Mouse (Mus musculus): ENCODE results near the gene Pgap1. TPM values are rescaled to one million over a fixed set of nuclear protein-coding genes. Genes with fewer than 3 reads are reported as not detected.

The Pgap1 gene
- polyA plus RNA-seq, 1 experiment: 2.8 TPM

- no peaks in the 10 kb centered on the region for H3K27me3 ChIP-seq (replicated peaks; ENCODE audit: control insufficient read depth, insufficient read depth, low read length)
- no peak overlapping the region for H3K4me3 ChIP-seq (ENCODE audit: insufficient read depth, low read depth, low read length)
- H3K36me3 ChIP-seq (ENCODE audit: control insufficient read depth, insufficient read depth, low read length): no peaks in the 10 kb centered on the region
- H3K27ac ChIP-seq (ENCODE audit: insufficient read depth, low read depth, low read length): no peak overlapping the region
- no peak for TF ChIP-seq POLR2A (IDR thresholded peaks at IDR 0.05; ENCODE audit: low read depth, low read length)
- no peak for TF ChIP-seq CTCF (conservative IDR thresholded peaks at IDR 0.05; ENCODE audit: insufficient read depth, insufficient read length, low read depth, low read length)
- no peak for DNase-seq
- 96% methylated on average over 12 of the region's 12 CpGs for WGBS
- H3K4me1 ChIP-seq (ENCODE audit: control insufficient read depth, insufficient read depth, low read length): no peaks in the 10 kb centered on the region
These were observed 77.0 kb downstream of the Pgap1 start for GRCm38 (mm10) chr1:54480491-54480890.

GRCm38 (mm10) chr1:54468662-54469061 lies 88.8 kb downstream of the Pgap1 start:
- no peaks in the 10 kb centered on the region for H3K27me3 ChIP-seq (replicated peaks; ENCODE audit: control insufficient read depth, insufficient read depth, low read length)
- no peak overlapping the region for H3K4me3 ChIP-seq (ENCODE audit: insufficient read depth, low read depth, low read length)
- H3K36me3 ChIP-seq (ENCODE audit: control insufficient read depth, insufficient read depth, low read length): no peaks in the 10 kb centered on the region
- no peak overlapping the region for H3K27ac ChIP-seq (ENCODE audit: insufficient read depth, low read depth, low read length)
- TF ChIP-seq POLR2A (IDR thresholded peaks at IDR 0.05; ENCODE audit: low read depth, low read length) (no peak), CTCF (conservative IDR thresholded peaks at IDR 0.05; ENCODE audit: insufficient read depth, insufficient read length, low read depth, low read length) (no peak)
- no peak for DNase-seq
- H3K4me1 ChIP-seq (ENCODE audit: control insufficient read depth, insufficient read depth, low read length): no peaks in the 10 kb centered on the region

DNA sequence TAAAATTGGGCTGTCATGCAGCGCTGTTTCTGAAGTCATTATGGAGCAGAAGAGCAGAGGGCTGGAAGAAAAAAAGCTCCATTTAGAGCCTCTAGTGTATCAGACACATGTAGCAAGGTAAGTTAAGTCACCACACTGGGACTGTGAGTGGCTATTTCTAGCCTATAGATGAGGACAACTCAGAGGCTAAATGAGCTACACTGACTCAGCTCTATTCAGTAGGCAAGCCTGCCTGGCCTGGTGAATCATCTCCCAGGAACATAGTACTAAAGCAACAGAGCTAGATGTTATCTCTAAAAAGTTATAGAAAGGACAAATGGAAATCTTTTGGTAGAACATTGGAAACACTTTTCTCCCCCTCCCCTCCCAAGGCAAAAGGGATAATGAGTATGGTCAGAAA lies 90.1 kb downstream of the Pgap1 start:
- DNase-seq: no peak
- Histone ChIP-seq H3K4me1 (ENCODE audit: control insufficient read depth, insufficient read depth, low read length) (no peaks in the 10 kb centered on the region), H3K4me3 (ENCODE audit: insufficient read depth, low read depth, low read length) (no peak overlapping the region), H3K27me3 (replicated peaks; ENCODE audit: control insufficient read depth, insufficient read depth, low read length) (no peaks in the 10 kb centered on the region), H3K27ac (ENCODE audit: insufficient read depth, low read depth, low read length) (no peak overlapping the region), H3K36me3 (ENCODE audit: control insufficient read depth, insufficient read depth, low read length) (no peaks in the 10 kb centered on the region)
- 96% methylated on average over 1 of the region's 1 CpGs for WGBS
- TF ChIP-seq CTCF (conservative IDR thresholded peaks at IDR 0.05; ENCODE audit: insufficient read depth, insufficient read length, low read depth, low read length) (no peak), POLR2A (IDR thresholded peaks at IDR 0.05; ENCODE audit: low read depth, low read length) (no peak)

DNA sequence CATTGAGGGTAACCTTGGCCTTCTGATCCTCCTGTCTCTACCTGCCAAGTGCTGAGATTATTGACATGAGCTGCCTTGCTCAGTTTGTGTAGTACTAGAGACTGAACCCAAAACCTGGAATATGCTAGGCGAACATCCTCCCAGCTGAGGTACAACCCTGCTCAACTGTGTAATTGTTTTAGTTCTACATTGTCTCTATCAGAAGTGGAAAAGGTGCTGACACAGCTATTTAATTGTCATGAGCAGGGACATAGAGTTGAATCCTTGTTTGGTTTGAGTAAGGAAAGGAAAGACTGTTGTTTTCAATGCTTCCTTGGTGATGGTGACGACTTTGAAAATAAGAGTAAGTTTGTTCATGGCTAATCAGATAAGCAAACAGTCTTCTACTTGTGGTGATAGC lies 105.4 kb downstream of the Pgap1 start:
- Histone ChIP-seq H3K4me1 (ENCODE audit: control insufficient read depth, insufficient read depth, low read length) (no peaks in the 10 kb centered on the region), H3K4me3 (ENCODE audit: insufficient read depth, low read depth, low read length) (no peak overlapping the region), H3K36me3 (ENCODE audit: control insufficient read depth, insufficient read depth, low read length) (no peaks in the 10 kb centered on the region), H3K27me3 (replicated peaks; ENCODE audit: control insufficient read depth, insufficient read depth, low read length) (no peaks in the 10 kb centered on the region), H3K27ac (ENCODE audit: insufficient read depth, low read depth, low read length) (no peak overlapping the region)
- no peak for TF ChIP-seq POLR2A (IDR thresholded peaks at IDR 0.05; ENCODE audit: low read depth, low read length)
- no peak for TF ChIP-seq CTCF (conservative IDR thresholded peaks at IDR 0.05; ENCODE audit: insufficient read depth, insufficient read length, low read depth, low read length)
- 82% methylated on average over 2 of the region's 2 CpGs for WGBS
- no peak for DNase-seq

GRCm38 (mm10) chr1:54448833-54449232 lies 108.7 kb downstream of the Pgap1 start:
- WGBS: 77% methylated on average over 4 of the region's 4 CpGs
- no peak for TF ChIP-seq POLR2A (IDR thresholded peaks at IDR 0.05; ENCODE audit: low read depth, low read length)
- no peak for TF ChIP-seq CTCF (conservative IDR thresholded peaks at IDR 0.05; ENCODE audit: insufficient read depth, insufficient read length, low read depth, low read length)
- DNase-seq: no peak

DNA sequence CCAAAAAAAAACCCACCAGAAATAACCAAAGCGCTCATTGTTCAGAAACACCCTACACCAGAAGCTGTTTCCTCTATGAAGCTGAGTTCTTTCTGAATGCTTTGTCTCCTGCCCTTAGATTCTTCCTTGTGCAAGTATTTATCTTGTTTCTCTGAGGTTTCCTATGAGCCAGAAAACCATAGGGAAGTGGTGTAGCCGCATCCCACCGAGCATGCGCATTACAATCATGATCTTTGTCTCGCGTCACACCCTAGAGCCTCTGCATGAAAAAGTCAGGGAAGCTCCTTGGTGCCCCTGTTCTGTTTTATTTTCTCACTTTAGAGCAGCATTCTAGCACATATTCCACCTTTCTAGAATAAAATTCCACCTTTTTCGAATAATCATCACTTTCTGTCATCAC lies 113.8 kb downstream of the Pgap1 start:
- TF ChIP-seq POLR2A (IDR thresholded peaks at IDR 0.05; ENCODE audit: low read depth, low read length) (no peak), CTCF (conservative IDR thresholded peaks at IDR 0.05; ENCODE audit: insufficient read depth, insufficient read length, low read depth, low read length) (no peak)
- Histone ChIP-seq H3K4me3 (ENCODE audit: insufficient read depth, low read depth, low read length) (no peak overlapping the region), H3K36me3 (ENCODE audit: control insufficient read depth, insufficient read depth, low read length) (no peaks in the 10 kb centered on the region), H3K27me3 (replicated peaks; ENCODE audit: control insufficient read depth, insufficient read depth, low read length) (no peaks in the 10 kb centered on the region), H3K4me1 (ENCODE audit: control insufficient read depth, insufficient read depth, low read length) (no peaks in the 10 kb centered on the region), H3K27ac (ENCODE audit: insufficient read depth, low read depth, low read length) (no peak overlapping the region)
- 52% methylated on average over 7 of the region's 7 CpGs for WGBS
- DNase-seq: no peak

More at GRCm38 (mm10) chr1:54448833-54449232, 108.7 kb downstream of the Pgap1 start:
- H3K27ac ChIP-seq (ENCODE audit: insufficient read depth, low read depth, low read length): no peak overlapping the region
- no peaks in the 10 kb centered on the region for H3K4me1 ChIP-seq (ENCODE audit: control insufficient read depth, insufficient read depth, low read length)
- no peaks in the 10 kb centered on the region for H3K27me3 ChIP-seq (replicated peaks; ENCODE audit: control insufficient read depth, insufficient read depth, low read length)
- H3K36me3 ChIP-seq (ENCODE audit: control insufficient read depth, insufficient read depth, low read length): no peaks in the 10 kb centered on the region
- no peak overlapping the region for H3K4me3 ChIP-seq (ENCODE audit: insufficient read depth, low read depth, low read length)

DNA sequence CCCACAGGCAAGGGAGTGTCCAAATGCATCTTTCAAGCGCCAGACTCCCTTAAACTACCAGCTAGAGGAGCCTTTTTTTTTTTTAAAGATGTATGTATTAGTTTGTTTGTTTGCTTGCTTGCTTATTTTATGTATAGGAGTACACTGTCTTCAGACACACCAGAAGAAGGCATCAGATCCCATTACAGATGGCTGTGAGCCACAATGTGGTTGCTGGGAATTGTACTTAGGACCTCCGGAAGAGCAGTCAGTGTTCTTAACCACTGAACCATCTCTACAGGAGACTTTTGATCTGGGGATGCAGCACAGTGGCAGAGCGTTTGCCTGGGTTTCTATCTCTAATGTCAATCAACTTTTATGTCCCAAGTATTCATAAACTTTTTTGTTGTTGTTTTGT lies 118.4 kb downstream of the Pgap1 start:
- TF ChIP-seq CTCF (conservative IDR thresholded peaks at IDR 0.05; ENCODE audit: insufficient read depth, insufficient read length, low read depth, low read length) (no peak), POLR2A (IDR thresholded peaks at IDR 0.05; ENCODE audit: low read depth, low read length) (no peak)
- WGBS: 40% methylated on average over 3 of the region's 3 CpGs
- H3K27me3 ChIP-seq (replicated peaks; ENCODE audit: control insufficient read depth, insufficient read depth, low read length): no peaks in the 10 kb centered on the region
- no peak for DNase-seq
- H3K4me3 ChIP-seq (ENCODE audit: insufficient read depth, low read depth, low read length): peak overlapping the region; percentile 77
- H3K4me1 ChIP-seq (ENCODE audit: control insufficient read depth, insufficient read depth, low read length): 0 out of 2 replicates have a peak, but pooled peaks cover 5% of the 10 kb centered on the region
- no peak overlapping the region for H3K27ac ChIP-seq (ENCODE audit: insufficient read depth, low read depth, low read length)
- H3K36me3 ChIP-seq (ENCODE audit: control insufficient read depth, insufficient read depth, low read length): no peaks in the 10 kb centered on the region
